Mouse (Mus musculus): ENCODE measurements around the gene Fbxl17. TPM values are rescaled to one million over a fixed set of nuclear protein-coding genes. Genes with fewer than 3 reads are reported as not detected.

Gene Fbxl17
- total and polyA plus RNA-seq, 3 experiments: 5.0 to 9.7 TPM; not detected in 1

DNA sequence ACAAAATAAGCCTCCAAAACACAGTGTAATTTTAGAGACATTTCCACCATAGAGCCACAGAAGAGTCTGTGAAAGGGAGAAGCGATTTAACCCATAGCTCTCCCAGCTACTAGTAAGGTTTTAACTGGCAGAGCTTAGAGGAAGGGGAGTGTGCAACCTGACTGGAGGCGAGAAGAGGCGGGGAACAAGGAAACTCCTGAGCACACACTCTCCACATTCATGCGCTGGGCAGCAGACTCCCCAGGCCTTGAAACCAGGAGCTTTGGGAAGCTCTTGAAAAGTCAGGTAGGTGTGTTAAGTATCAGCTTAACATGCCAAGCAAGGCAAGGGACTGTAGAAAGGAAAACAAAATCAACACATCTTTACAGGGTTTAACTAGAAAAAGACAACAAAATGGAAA, 276.1 kb downstream of the Fbxl17 start:
- Histone ChIP-seq H3K4me3 (ENCODE audit: control insufficient read depth in 1 of 2, insufficient read depth in 1 of 2, low read depth in 2 of 2, low read length in 2 of 2) (no peak overlapping the region), H3K36me3 (ENCODE audit: control insufficient read depth in 1 of 2, insufficient read depth in 2 of 2, low read length in 2 of 2) (no peaks in the 10 kb centered on the region), H3K9me3 (replicated peaks; ENCODE audit: insufficient read depth, low read length) (no peaks in the 10 kb centered on the region), H3K79me2 (ENCODE audit: control insufficient read depth, insufficient read depth, low read length, poor library complexity) (no peaks in the 10 kb centered on the region), H3K4me1 (ENCODE audit: control insufficient read depth in 1 of 2, insufficient read depth in 2 of 2, low read length in 2 of 2) (no peaks in the 10 kb centered on the region), H3K27ac (ENCODE audit: control insufficient read depth, low read depth, low read length) (no peak overlapping the region), H3K27me3 (ENCODE audit: control insufficient read depth in 1 of 2, insufficient read depth in 2 of 2, low read length in 2 of 2) (no peaks in the 10 kb centered on the region), H3K9ac (ENCODE audit: control insufficient read depth, low read depth, low read length, poor library complexity, severe bottlenecking) (no peak overlapping the region)
- TF ChIP-seq TCF12 (IDR thresholded peaks at IDR 0.05; ENCODE audit: low read depth, low read length) (no peak), ZNF384 (IDR thresholded peaks at IDR 0.05; ENCODE audit: low read depth, low read length) (no peak), ZMIZ1 (IDR thresholded peaks at IDR 0.05; ENCODE audit: low read depth, low read length) (no peak), MXI1 (IDR thresholded peaks at IDR 0.05; ENCODE audit: low read depth, low read length) (no peak), E2F4 (IDR thresholded peaks at IDR 0.05; ENCODE audit: borderline replicate concordance, low read depth, low read length) (no peak), MEF2A (IDR thresholded peaks at IDR 0.05; ENCODE audit: extremely low read depth, insufficient replicate concordance, low read depth, low read length, poor library complexity, severe bottlenecking) (no peak), MYB (IDR thresholded peaks at IDR 0.05; ENCODE audit: low read depth, low read length) (no peak), TBP (IDR thresholded peaks at IDR 0.05; ENCODE audit: low read depth, low read length) (no peak), TAL1 (IDR thresholded peaks at IDR 0.05; ENCODE audit: low read length) (no peak), POLR2A (IDR thresholded peaks at IDR 0.05; ENCODE audit: control insufficient read depth in 1 of 2, insufficient read depth in 1 of 2, low read depth in 1 of 2, low read length in 2 of 2, poor library complexity in 1 of 2) (no peak), USF2 (IDR thresholded peaks at IDR 0.05; ENCODE audit: borderline replicate concordance in 1 of 2, insufficient read depth in 1 of 2, low read depth in 1 of 2, low read length in 2 of 2) (no peak)
- DNase-seq (ENCODE audit: low read depth, low spot score): no peak

DNA sequence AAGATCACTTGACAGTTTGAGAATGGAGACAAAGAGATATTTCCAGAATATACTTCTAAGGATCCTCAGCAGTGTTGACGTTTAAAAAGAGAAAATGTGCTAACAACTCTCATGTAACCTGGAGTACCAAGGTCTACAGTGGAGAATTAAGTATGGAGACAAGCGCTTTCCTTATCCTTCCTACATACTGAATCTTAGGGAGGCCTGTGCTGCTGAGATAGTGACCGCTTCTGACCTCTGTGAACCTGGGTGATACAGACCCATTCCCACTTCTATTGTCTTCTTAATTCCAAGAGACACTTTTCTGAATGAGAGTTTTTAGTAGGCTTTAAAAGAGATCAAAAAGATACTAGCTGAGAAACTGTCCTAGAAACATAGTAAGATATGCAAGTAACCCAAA, 278.2 kb downstream of the Fbxl17 start:
- Histone ChIP-seq H3K4me1 (ENCODE audit: control insufficient read depth in 1 of 2, insufficient read depth in 2 of 2, low read length in 2 of 2) (no peaks in the 10 kb centered on the region), H3K9me3 (replicated peaks; ENCODE audit: insufficient read depth, low read length) (no peaks in the 10 kb centered on the region), H3K9ac (ENCODE audit: control insufficient read depth, low read depth, low read length, poor library complexity, severe bottlenecking) (no peak overlapping the region), H3K36me3 (ENCODE audit: control insufficient read depth in 1 of 2, insufficient read depth in 2 of 2, low read length in 2 of 2) (no peaks in the 10 kb centered on the region), H3K4me3 (ENCODE audit: control insufficient read depth in 1 of 2, insufficient read depth in 1 of 2, low read depth in 2 of 2, low read length in 2 of 2) (no peak overlapping the region), H3K79me2 (ENCODE audit: control insufficient read depth, insufficient read depth, low read length, poor library complexity) (no peaks in the 10 kb centered on the region), H3K27ac (ENCODE audit: control insufficient read depth, low read depth, low read length) (no peak overlapping the region), H3K27me3 (ENCODE audit: control insufficient read depth in 1 of 2, insufficient read depth in 2 of 2, low read length in 2 of 2) (no peaks in the 10 kb centered on the region)
- no peak for TF ChIP-seq POLR2A (IDR thresholded peaks at IDR 0.05; ENCODE audit: control insufficient read depth in 1 of 2, insufficient read depth in 1 of 2, low read depth in 1 of 2, low read length in 2 of 2, poor library complexity in 1 of 2)
- no peak for TF ChIP-seq CHD2 (IDR thresholded peaks at IDR 0.05; ENCODE audit: low read length)
- TF ChIP-seq ZKSCAN1 (IDR thresholded peaks at IDR 0.05; ENCODE audit: low read depth, low read length): no peak
- TF ChIP-seq CHD1 (IDR thresholded peaks at IDR 0.05; ENCODE audit: low read depth, low read length): no peak
- TF ChIP-seq KAT2A (conservative IDR thresholded peaks at IDR 0.05; ENCODE audit: low read depth, low read length): no peak
- no peak for TF ChIP-seq MAZ (IDR thresholded peaks at IDR 0.05; ENCODE audit: low read depth, low read length)
- TF ChIP-seq NELFE (IDR thresholded peaks at IDR 0.05; ENCODE audit: low read depth, low read length): no peak
- no peak for DNase-seq (ENCODE audit: low read depth, low spot score)

Measured in MEL (cell line).